Mouse (Mus musculus) CH12.LX (cell line): ENCODE measurements around the gene Papss2.

Experiments used
- CHD2 ChIP-seq: IDR thresholded peaks from 2 replicates; pipeline ENCODE4 v1.6.1; 2011; ENCODE audit warnings: low read length, improper control_type of control experiment
- CTCF ChIP-seq, 2 experiments: IDR thresholded peaks in 1 of 2; conservative IDR thresholded peaks in 1 of 2; 2 replicates each; pipeline ENCODE4 v1.5.1; 2011 to 2012; ENCODE audit warnings: low read depth in 2 of 2, low read length in 2 of 2, improper control_type of control experiment in 1 of 2, inconsistent platforms in 1 of 2, mild to moderate bottlenecking in 1 of 2, moderate library complexity in 1 of 2
- E2F4 ChIP-seq: IDR thresholded peaks from 2 replicates; pipeline ENCODE4 v1.6.1; 2011; ENCODE audit warnings: low read depth, low read length, improper control_type of control experiment; ENCODE audit not compliant: insufficient replicate concordance
- ETS1 ChIP-seq: conservative IDR thresholded peaks from 2 replicates; pipeline ENCODE4 v1.6.1; 2012; ENCODE audit warnings: low read depth, mild to moderate bottlenecking, inconsistent platforms, low read length, improper control_type of control experiment, moderate library complexity
- KAT2A ChIP-seq: IDR thresholded peaks from 2 replicates; pipeline ENCODE4 v1.6.1; 2012; ENCODE audit warnings: low read length, improper control_type of control experiment, inconsistent platforms; ENCODE audit not compliant: insufficient replicate concordance
- MYC ChIP-seq: IDR thresholded peaks from 2 replicates; pipeline ENCODE4 v1.6.1; 2011; ENCODE audit warnings: low read depth, mild to moderate bottlenecking, improper control_type of control experiment, low read length
- POLR2A ChIP-seq: IDR thresholded peaks from 2 replicates; pipeline ENCODE4 v1.6.1; 2011; ENCODE audit warnings: low read depth, mild to moderate bottlenecking, improper control_type of control experiment, low read length
- RAD21 ChIP-seq: IDR thresholded peaks from 2 replicates; pipeline ENCODE4 v1.6.1; 2011; ENCODE audit warnings: low read depth, mild to moderate bottlenecking, low read length, improper control_type of control experiment, moderate library complexity
- TCF12 ChIP-seq: IDR thresholded peaks from 2 replicates; pipeline ENCODE4 v1.6.1; 2014; ENCODE audit warnings: low read depth, mild to moderate bottlenecking, inconsistent platforms, low read length, improper control_type of control experiment
- USF2 ChIP-seq: conservative IDR thresholded peaks from 2 replicates; pipeline ENCODE4 v1.6.1; 2011; ENCODE audit warnings: low read depth, low read length, improper control_type of control experiment
- ZC3H11A ChIP-seq: IDR thresholded peaks from 2 replicates; pipeline ENCODE4 v1.6.1; 2012; ENCODE audit warnings: low read depth, mild to moderate bottlenecking, inconsistent platforms, low read length, improper control_type of control experiment
- ZNF384 ChIP-seq: IDR thresholded peaks from 2 replicates; pipeline ENCODE4 v1.6.1; 2012; ENCODE audit warnings: low read depth, low read length, improper control_type of control experiment, inconsistent platforms

GRCm38 (mm10) chr19:32683081-32683480 is 87.5 kb downstream of the Papss2 start:
- TF ChIP-seq ZC3H11A = no peak
- TF ChIP-seq KAT2A = no peak
- TF ChIP-seq POLR2A = no peak
- no peak for TF ChIP-seq CTCF (conservative IDR thresholded peaks at IDR 0.05 in 1 of 2, IDR thresholded peaks at IDR 0.05 in 1 of 2; ENCODE audit: low read depth in 2 of 2, low read length in 2 of 2)
- TF ChIP-seq MYC = no peak
- no peak for TF ChIP-seq TCF12
- no peak for TF ChIP-seq E2F4
- TF ChIP-seq USF2 = no peak
- no peak for TF ChIP-seq ZNF384
- no peak for TF ChIP-seq CHD2
- no peak for TF ChIP-seq ETS1
- TF ChIP-seq RAD21 = no peak
